Mouse (Mus musculus) left cerebral cortex, postnatal 4 days (tissue): ENCODE measurements at regions not wholly inside any gene's neighbourhood (a gene's known extent, or its start where the extent isn't known, plus 50 kb on each side); places are given as distances from the start of the nearest gene placed in this dataset.
"Not testable (repeated sequence)": the region's sequence is repeated elsewhere in the genome, so short reads cannot be mapped to it uniquely, and the experiment has no call there.

Source experiments
- DNase-seq: peaks from one replicate; pipeline ENCODE4 v3.0.0-alpha.2; 2022
- intact Hi-C: fragments of 180-260 bp; cut with DNase I; formaldehyde crosslinking; loops from one replicate; pipeline ENCODE4 v1.15.1; 2025

GRCm38 (mm10) chr13:75483157-75483915 is 223.2 kb upstream of the Ell2 start:
- DNase-seq, intact Hi-C loops: not testable (repeated sequence)

DNA sequence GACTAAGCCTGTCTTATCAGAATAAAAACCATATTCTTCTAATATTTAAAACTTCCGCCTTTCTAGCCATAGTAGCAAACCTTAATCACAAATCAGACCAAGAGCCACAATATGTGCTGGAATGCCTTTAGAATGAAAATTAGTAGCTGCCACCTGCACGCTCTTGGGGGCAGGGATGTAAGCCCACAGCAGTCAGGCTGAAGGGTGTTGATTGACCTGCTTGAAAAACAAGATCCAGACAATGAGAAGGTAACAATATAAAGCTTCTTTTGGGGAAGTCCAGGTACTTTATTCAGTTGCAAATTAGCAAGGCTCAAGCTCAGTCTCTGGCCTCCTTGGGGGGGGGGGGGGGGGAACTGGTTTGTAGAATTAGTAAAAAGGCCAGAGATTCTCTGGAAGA is 222.3 kb upstream of the Ell2 start:
- intact Hi-C loops, DNase-seq: not testable (repeated sequence)

GRCm38 (mm10) chr13:75501530-75501929 is 205.0 kb upstream of the Ell2 start:
- intact Hi-C loops, result no loop called here
- DNase-seq, result no peak

GRCm38 (mm10) chr13:75503394-75503793 is 203.2 kb upstream of the Ell2 start:
- DNase-seq, result no peak
- intact Hi-C loops, result no loop called here

- intact Hi-C loops, result no loop called here
- DNase-seq, result no peak
These were observed 192.1 kb upstream of the Ell2 start for GRCm38 (mm10) chr13:75514315-75515020.

- intact Hi-C loops, result no loop called here
- DNase-seq, result no peak
These were observed 183.0 kb upstream of the Ell2 start for GRCm38 (mm10) chr13:75523293-75524278.

- intact Hi-C loops, result no loop called here
- DNase-seq, result no peak
These were observed 182.1 kb upstream of the Ell2 start for GRCm38 (mm10) chr13:75524481-75524880.

DNA sequence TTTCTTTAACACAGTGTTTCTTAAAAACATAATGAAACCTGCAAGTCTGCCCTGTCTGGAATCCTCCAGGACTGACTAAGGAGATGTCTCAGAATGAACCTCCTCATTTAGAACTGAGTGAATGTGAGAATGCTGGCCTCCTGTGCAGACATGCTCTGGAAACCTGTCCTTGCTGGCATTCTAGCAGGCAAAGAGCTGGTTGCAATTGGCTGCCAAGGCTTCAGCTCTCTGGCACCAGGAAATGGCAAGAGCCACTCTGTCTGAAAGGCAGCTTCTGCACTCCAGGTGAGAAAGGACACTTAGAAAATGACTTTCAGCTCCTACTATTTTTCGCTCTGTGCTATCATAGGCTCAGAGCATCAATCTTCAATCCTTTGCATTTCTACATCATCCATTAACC is 175.0 kb upstream of the Ell2 start:
- intact Hi-C loops, result no loop called here

DNA sequence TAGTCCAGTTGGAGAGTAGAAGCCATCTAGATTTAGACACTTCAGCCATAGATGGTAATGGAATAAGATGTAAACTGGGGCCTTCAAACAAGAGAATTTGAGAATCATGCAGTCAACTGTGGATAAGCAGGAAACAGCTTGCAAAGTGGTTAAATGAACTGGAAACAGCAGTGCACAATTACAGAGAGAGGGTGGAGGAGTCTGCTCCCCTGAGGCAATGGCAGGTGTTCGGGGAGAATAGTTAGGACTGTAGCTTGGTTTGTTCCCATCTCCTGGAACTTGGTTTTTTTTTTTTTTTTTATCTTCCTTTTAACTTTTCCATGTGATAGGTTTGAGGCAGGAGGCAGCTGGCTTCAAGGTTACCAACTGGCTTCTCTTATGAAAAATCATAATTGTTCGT is 165.1 kb upstream of the Ell2 start:
- peak; percentile 29 for DNase-seq
- intact Hi-C loops, result no loop called here

More for the DNA sequence above, 175.0 kb upstream of the Ell2 start:
- no peak for DNase-seq

DNA sequence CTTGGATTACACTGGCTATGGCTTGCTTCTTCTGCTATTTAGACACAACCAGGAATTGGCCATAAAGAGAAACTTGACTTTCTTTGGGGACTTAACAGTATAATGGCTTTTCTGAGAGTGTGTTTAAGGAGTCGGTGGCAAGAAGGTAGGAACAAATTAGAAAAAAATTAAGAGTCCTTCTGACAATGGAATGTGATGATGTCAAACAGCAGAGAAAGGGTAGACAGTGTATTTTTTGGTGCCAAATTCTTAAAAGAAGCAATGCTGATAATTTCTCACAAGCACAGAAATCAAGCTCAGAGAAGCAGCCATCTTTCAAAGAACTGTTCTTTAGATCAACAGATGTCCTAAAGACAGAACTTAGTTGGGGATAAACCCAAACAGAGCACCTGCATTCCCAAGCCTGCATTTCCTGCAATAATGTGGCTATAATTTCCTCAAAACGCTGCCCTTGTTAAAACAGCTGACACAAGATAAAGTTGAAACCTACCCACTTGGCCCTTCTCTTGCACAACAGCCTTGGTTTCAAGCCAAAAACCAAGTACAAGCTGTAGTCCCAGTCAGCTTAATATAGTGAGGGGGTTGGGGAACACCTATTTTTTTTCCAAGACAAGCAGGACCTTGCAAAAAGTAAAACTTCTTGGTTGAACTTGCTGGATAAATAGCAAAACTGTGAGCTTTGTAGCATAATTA is 164.2 kb upstream of the Ell2 start:
- intact Hi-C loops, result no loop called here

GRCm38 (mm10) chr13:75542946-75543327 is 163.6 kb upstream of the Ell2 start:
- no peak for DNase-seq
- intact Hi-C loops, result no loop called here

More for the DNA sequence above, 164.2 kb upstream of the Ell2 start:
- no peak for DNase-seq

DNA sequence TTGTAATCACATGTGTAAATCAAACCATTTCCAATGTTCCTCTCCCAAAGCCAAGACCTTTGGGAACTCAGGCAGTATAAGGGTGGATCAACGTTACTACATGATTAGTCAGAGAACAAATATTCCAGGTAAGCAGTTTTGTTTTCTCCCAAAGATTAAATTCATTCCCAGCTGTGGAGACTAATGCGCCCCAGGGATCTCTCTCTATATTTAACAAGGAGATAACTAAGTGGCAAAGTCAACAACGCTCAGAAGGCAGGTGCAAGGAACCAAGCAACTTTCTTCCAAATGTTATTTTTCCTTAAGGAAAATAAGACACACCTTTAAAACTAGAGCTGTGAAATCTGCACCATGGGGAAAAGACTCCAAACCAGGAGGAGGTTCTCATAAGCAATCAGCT is 163.0 kb upstream of the Ell2 start:
- DNase-seq, result no peak
- intact Hi-C loops, result no loop called here

DNA sequence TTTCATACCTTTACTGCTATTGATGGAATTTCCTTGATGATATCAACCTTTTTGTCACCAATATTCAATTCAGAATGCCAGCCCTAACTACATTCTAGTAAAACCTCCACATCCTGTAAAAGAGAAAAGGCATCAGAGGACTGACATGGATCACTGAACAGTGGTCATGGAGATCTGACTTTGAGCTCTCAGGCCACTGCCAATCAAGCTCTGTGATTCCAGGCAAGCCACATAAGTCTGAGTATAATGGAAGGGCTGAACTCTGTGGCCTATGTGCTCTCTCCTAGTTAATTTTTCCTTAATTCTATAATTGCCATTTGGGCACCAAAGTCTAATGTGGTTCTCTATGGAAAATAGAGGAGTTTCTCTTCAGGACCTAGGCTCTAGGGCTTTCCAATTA is 161.8 kb upstream of the Ell2 start:
- no peak for DNase-seq
- intact Hi-C loops, result no loop called here

- DNase-seq, result no peak
- intact Hi-C loops, result no loop called here
These were observed 158.8 kb upstream of the Ell2 start for GRCm38 (mm10) chr13:75547791-75548190.

- intact Hi-C loops, result no loop called here
- DNase-seq, result no peak
These were observed 127.6 kb upstream of the Ell2 start for GRCm38 (mm10) chr13:75578971-75579370.

- intact Hi-C loops, result no loop called here
- DNase-seq, result no peak
These were observed 115.7 kb upstream of the Ell2 start for GRCm38 (mm10) chr13:75590836-75591235.

- no peak for DNase-seq
- intact Hi-C loops, result no loop called here
These were observed 109.7 kb upstream of the Ell2 start for GRCm38 (mm10) chr13:75596856-75597255.

DNA sequence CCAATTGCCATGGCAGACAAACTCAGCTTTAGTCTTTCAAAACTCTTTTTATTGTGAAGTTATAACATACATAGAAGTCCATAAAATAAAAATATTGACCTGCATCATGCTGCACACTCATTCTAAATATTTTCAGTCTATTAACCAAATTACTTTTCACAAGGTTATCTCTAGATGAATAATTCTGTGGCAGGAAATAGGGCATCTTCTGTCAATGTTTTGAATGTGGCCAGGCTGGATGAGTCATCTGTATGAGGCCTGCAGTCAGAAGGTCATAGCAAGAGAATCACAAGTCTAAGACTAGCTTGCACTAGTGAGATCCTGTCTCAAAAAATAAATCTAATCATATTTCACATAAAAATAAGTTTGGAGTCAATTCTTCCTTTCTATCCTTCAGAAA is 108.4 kb upstream of the Ell2 start:
- intact Hi-C loops, result no loop called here
- DNase-seq, result no peak

GRCm38 (mm10) chr13:75598675-75599074 is 107.9 kb upstream of the Ell2 start:
- intact Hi-C loops, result no loop called here

DNA sequence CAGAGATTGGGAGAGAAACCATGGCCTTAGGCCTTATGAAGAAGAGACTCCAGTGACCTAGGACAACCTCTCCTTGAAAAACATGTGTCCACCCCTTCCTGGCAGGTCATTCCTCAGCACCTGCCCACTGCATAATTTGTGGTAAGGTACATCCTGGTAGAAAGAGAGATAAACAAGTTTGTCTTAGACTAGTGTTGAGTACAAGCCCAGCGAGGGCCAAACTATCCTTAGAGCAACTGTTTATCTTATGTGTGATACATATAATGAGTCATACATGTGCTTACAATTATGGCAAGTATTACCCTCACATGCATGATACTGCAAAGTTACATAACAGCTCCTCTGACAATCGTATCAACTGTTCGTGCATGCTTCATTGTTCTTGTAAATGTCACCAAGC is 83.3 kb upstream of the Ell2 start:
- intact Hi-C loops, result no loop called here

More at GRCm38 (mm10) chr13:75598675-75599074, 107.9 kb upstream of the Ell2 start:
- DNase-seq, result no peak

GRCm38 (mm10) chr13:75627405-75627804 is 79.2 kb upstream of the Ell2 start:
- no peak for DNase-seq
- intact Hi-C loops, result no loop called here

More for the DNA sequence above, 83.3 kb upstream of the Ell2 start:
- DNase-seq, result no peak
